Mouse (Mus musculus) heart, embryonic 14.5 days (tissue): ENCODE results near the gene Mtch2. TPM values are rescaled to one million over a fixed set of nuclear protein-coding genes. Genes with fewer than 3 reads are reported as not detected.

Experiments used
- ATAC-seq: fragments of 200-750 bp; cut with Nextera tagmentation; 2 replicates; pipeline ENCODE4 v1.8.0; 2017; ENCODE audit warnings: low read depth, moderate TSS enrichment; ENCODE audit not compliant: insufficient number of reproducible peaks, insufficient read depth, low FRiP score
- H3K27ac ChIP-seq, 2 experiments: fragments of 200-500 bp in 1 of 2; fragments of 300-500 bp in 1 of 2; sonication (generic) in 1 of 2; replicated peaks in 1 of 2; 2 replicates each; pipeline ENCODE4 v1.5.1; 2012 to 2014; ENCODE audit warnings: low read depth in 2 of 2, low read length in 2 of 2, control low read depth in 1 of 2, mild to moderate bottlenecking in 1 of 2, mixed read lengths in 1 of 2; ENCODE audit not compliant: control insufficient read depth in 1 of 2, insufficient read depth in 1 of 2
- H3K27me3 ChIP-seq: fragments of 300-500 bp; sonication (generic); 2 replicates; pipeline ENCODE4 v1.6.1; 2014; ENCODE audit warnings: mild to moderate bottlenecking, low read length, control low read depth; ENCODE audit not compliant: control insufficient read depth, insufficient read depth
- H3K36me3 ChIP-seq: fragments of 300-500 bp; sonication (generic); 2 replicates; pipeline ENCODE4 v1.6.1; 2014; ENCODE audit warnings: mild to moderate bottlenecking, control low read depth, low read length, mixed read lengths; ENCODE audit not compliant: control insufficient read depth, insufficient read depth
- H3K4me1 ChIP-seq, 2 experiments: fragments of 200-500 bp in 1 of 2; fragments of 300-500 bp in 1 of 2; sonication (generic) in 1 of 2; 2 replicates each; pipeline ENCODE4 v1.6.1; 2012 to 2014; ENCODE audit warnings: low read length in 2 of 2, control low read depth in 1 of 2, mixed read lengths in 1 of 2; ENCODE audit not compliant: control insufficient read depth in 2 of 2, insufficient read depth in 2 of 2
- H3K4me2 ChIP-seq: fragments of 300-500 bp; sonication (generic); 2 replicates; pipeline ENCODE4 v1.6.1; 2014; ENCODE audit warnings: mild to moderate bottlenecking, low read length
- H3K4me3 ChIP-seq, 2 experiments: fragments of 200-500 bp in 1 of 2; fragments of 300-500 bp in 1 of 2; sonication (generic) in 1 of 2; 2 replicates each; pipeline ENCODE4 v1.5.1; 2012 to 2014; ENCODE audit warnings: low read length in 2 of 2, mild to moderate bottlenecking in 2 of 2, control low read depth in 1 of 2, low read depth in 1 of 2, moderate library complexity in 1 of 2; ENCODE audit not compliant: control insufficient read depth in 1 of 2, insufficient read depth in 1 of 2
- H3K9ac ChIP-seq: fragments of 300-500 bp; sonication (generic); 2 replicates; pipeline ENCODE4 v1.6.1; 2014; ENCODE audit warnings: mild to moderate bottlenecking, low read length
- H3K9me3 ChIP-seq: fragments of 300-500 bp; sonication (generic); 2 replicates; pipeline ENCODE4 v1.6.1; 2016; ENCODE audit warnings: low read length, control low read depth; ENCODE audit not compliant: control insufficient read depth
- WGBS: fragments of 180-500 bp; shearing (Covaris S2); extraction: QIAGEN DNeasy Blood & Tissue Kit; methylation state at CpG from one replicate; pipeline ENCODE4 v1.1.7; 2014; 5-methylcytosine and 5-hydroxymethylcytosine counted together
- polyA plus RNA-seq: library from polyadenylated mRNA; unstranded; fragments of >200 nt; fragmentation: Nextera tagmentation; extraction: Ambion mirVana; gene quantifications from 2 replicates; pipeline ENCODE4 v1.2.1, GENCODE M21; 2014

The Mtch2 gene
- polyA plus RNA-seq, 1 experiment from 2014 or later = 286 TPM

GRCm38 (mm10) chr2:90879419-90879818, 32.5 kb downstream of the Mtch2 start:
- H3K9me3 ChIP-seq = 0 out of 2 replicates have a peak, but pooled peaks cover 4% of the 10 kb centered on the region
- no peaks in the 10 kb centered on the region for H3K36me3 ChIP-seq
- no peak overlapping the region for H3K4me3 ChIP-seq
- peaks cover 3% of the 10 kb centered on the region; the same call in 1 of the 2 replicates for H3K27me3 ChIP-seq
- no peak overlapping the region; a peak in 1 of 4 replicates for H3K27ac ChIP-seq
- ATAC-seq = 0 out of 2 replicates have a peak, but pooled peaks have one; percentile 27
- H3K9ac ChIP-seq = peak overlapping the region; percentile 16; the same call in 1 of the 2 replicates
- peaks cover 6 to 11% of the 10 kb centered on the region in 2 experiments for H3K4me1 ChIP-seq
- no peak overlapping the region for H3K4me2 ChIP-seq

- 43% methylated on average over 6 of the region's 6 CpGs for WGBS
- Histone ChIP-seq H3K36me3 (no peaks in the 10 kb centered on the region), H3K4me1 (peaks cover 8 to 16% of the 10 kb centered on the region in 2 experiments), H3K4me2 (no peak overlapping the region), H3K9me3 (0 out of 2 replicates have a peak, but pooled peaks cover 4% of the 10 kb centered on the region), H3K4me3 (no peak overlapping the region), H3K27ac (no peak overlapping the region), H3K27me3 (peaks cover 11% of the 10 kb centered on the region; the same call in 1 of the 2 replicates), H3K9ac (no peak overlapping the region; the same call in 1 of the 2 replicates)
- no peak for ATAC-seq
Measured at GRCm38 (mm10) chr2:90880144-90880785, 33.3 kb downstream of the Mtch2 start.

GRCm38 (mm10) chr2:90881824-90882223, 34.9 kb downstream of the Mtch2 start:
- ATAC-seq = no peak
- no peak overlapping the region for H3K9ac ChIP-seq

GRCm38 (mm10) chr2:90885218-90886041, 38.5 kb downstream of the Mtch2 start, which contains the start of gene C1qtnf4:
Gene C1qtnf4 (plus strand): TSS chr2:90885860.
- H3K27ac ChIP-seq = no peak within 1 kb of the TSS
- peak within 1 kb of the TSS; percentile 51 to 55 for H3K4me3 ChIP-seq
- 0 out of 2 replicates have a peak, but pooled peaks cover 4% of the 10 kb centered on the region for H3K9me3 ChIP-seq
- H3K9ac ChIP-seq = peak within 1 kb of the TSS; percentile 78
- peak within 1 kb of the TSS; percentile 94 for H3K4me2 ChIP-seq
- no peaks in the 10 kb centered on the region for H3K36me3 ChIP-seq
- H3K27me3 ChIP-seq = peaks cover 34% of the 10 kb centered on the region
- 4% methylated on average over 43 of the region's 45 CpGs for WGBS
- peaks cover 22 to 34% of the 10 kb centered on the region in 2 experiments for H3K4me1 ChIP-seq
- ATAC-seq = no peak

More at GRCm38 (mm10) chr2:90881824-90882223, 34.9 kb downstream of the Mtch2 start:
- H3K27ac ChIP-seq = no peak overlapping the region
- peaks cover 20% of the 10 kb centered on the region for H3K27me3 ChIP-seq
- no peak overlapping the region for H3K4me2 ChIP-seq
- H3K9me3 ChIP-seq = 0 out of 2 replicates have a peak, but pooled peaks cover 4% of the 10 kb centered on the region
- WGBS = 74% methylated on average over 2 of the region's 2 CpGs
- H3K36me3 ChIP-seq = no peaks in the 10 kb centered on the region
- H3K4me3 ChIP-seq = no peak overlapping the region
- H3K4me1 ChIP-seq = peaks cover 18 to 30% of the 10 kb centered on the region in 2 experiments

- Histone ChIP-seq H3K27me3 (peaks cover 34% of the 10 kb centered on the region), H3K4me3 (peak overlapping the region; percentile 51 to 55; a peak in 3 of 4 replicates), H3K9ac (no peak overlapping the region), H3K4me1 (peaks cover 22 to 34% of the 10 kb centered on the region in 2 experiments), H3K27ac (no peak overlapping the region), H3K4me2 (peak overlapping the region; percentile 94), H3K9me3 (0 out of 2 replicates have a peak, but pooled peaks cover 4% of the 10 kb centered on the region), H3K36me3 (no peaks in the 10 kb centered on the region)
- ATAC-seq = no peak
- 48% methylated on average over 6 of the region's 6 CpGs for WGBS
Measured at GRCm38 (mm10) chr2:90886436-90886835, 39.5 kb downstream of the Mtch2 start.

- 0 out of 2 replicates have a peak, but pooled peaks cover 4% of the 10 kb centered on the region for H3K9me3 ChIP-seq
- H3K4me3 ChIP-seq = no peak overlapping the region
- no peak overlapping the region for H3K27ac ChIP-seq
- H3K9ac ChIP-seq = no peak overlapping the region
- ATAC-seq = no peak
- H3K4me1 ChIP-seq = peaks cover 22 to 34% of the 10 kb centered on the region in 2 experiments
- peaks cover 34% of the 10 kb centered on the region for H3K27me3 ChIP-seq
- peaks cover 3% of the 10 kb centered on the region; the same call in 1 of the 2 replicates for H3K36me3 ChIP-seq
- 35% methylated on average over 5 of the region's 5 CpGs for WGBS
- no peak overlapping the region for H3K4me2 ChIP-seq
Measured at GRCm38 (mm10) chr2:90887627-90888026, 40.7 kb downstream of the Mtch2 start.
